Mouse (Mus musculus): ENCODE measurements at regions not wholly inside any gene's neighbourhood (a gene's known extent, or its start where the extent isn't known, plus 50 kb on each side); places are given as distances from the start of the nearest gene placed in this dataset.
A peak's percentile ranks its signal among the peaks of the same experiment; 100 is the strongest.

DNA sequence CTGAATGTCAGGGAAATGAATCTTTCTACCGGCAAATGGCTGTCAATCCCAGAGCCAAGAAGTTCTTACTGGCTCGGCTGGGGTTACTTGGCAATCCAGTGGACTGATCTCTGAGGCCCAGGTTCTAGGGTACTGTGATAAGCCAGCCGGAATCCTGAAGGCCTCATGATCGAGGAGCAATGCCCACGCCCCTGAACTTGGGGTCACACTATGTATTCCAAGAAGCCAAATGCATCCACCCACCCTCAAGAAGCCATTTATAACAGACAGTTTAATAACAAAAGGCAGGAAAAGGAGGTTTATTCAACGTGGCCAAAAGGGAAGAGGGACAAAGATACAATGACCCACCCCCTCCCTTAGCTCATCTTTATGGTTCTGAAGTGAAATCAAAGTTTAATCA is 144.0 kb downstream of the Bmp7 start:
- H3K4me3 ChIP-seq (replicated peaks): no peak overlapping the region
- H3K27me3 ChIP-seq: 0 out of 2 replicates have a peak, but pooled peaks cover 4% of the 10 kb centered on the region
- H3K9ac ChIP-seq: no peak overlapping the region
- H3K4me2 ChIP-seq (replicated peaks): no peak overlapping the region
- peaks cover 11% of the 10 kb centered on the region; the same call in 1 of the 2 replicates for H3K4me1 ChIP-seq
- H3K27ac ChIP-seq (replicated peaks): no peak overlapping the region
- H3K36me3 ChIP-seq: no peaks in the 10 kb centered on the region
- 77% methylated on average over 6 of the region's 6 CpGs for WGBS
- no peaks in the 10 kb centered on the region for H3K9me3 ChIP-seq (replicated peaks)
- no peak for ATAC-seq (ENCODE audit: insufficient number of reproducible peaks, low FRiP score, low TSS enrichment, low read depth)

DNA sequence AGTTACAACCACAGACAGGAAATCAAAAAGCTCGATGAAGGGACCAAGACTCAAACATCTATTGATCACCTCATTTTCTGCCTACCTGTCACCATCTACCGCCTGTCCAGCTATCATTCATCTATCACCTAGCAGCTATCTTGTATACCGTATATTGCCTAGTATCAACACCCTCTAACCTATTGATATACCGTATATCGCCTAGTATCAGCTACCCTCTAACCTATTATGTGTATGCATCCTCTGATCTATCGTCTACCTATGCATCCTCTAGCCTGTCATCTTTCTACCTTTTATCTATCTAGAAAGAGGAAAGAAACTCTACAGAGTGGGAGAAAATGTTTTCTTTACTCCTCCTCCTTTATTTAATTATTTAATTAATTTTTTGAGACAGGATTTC is 143.2 kb downstream of the Bmp7 start:
- Histone ChIP-seq H3K4me2 (replicated peaks) (no peak overlapping the region), H3K9me3 (replicated peaks) (no peaks in the 10 kb centered on the region), H3K36me3 (no peaks in the 10 kb centered on the region), H3K4me3 (replicated peaks) (no peak overlapping the region), H3K27me3 (0 out of 2 replicates have a peak, but pooled peaks cover 4% of the 10 kb centered on the region), H3K4me1 (peaks cover 18% of the 10 kb centered on the region; the same call in 1 of the 2 replicates), H3K27ac (replicated peaks) (no peak overlapping the region), H3K9ac (no peak overlapping the region)
- ATAC-seq (ENCODE audit: insufficient number of reproducible peaks, low FRiP score, low TSS enrichment, low read depth): no peak
- WGBS: 29% methylated on average over 6 of the region's 6 CpGs

DNA sequence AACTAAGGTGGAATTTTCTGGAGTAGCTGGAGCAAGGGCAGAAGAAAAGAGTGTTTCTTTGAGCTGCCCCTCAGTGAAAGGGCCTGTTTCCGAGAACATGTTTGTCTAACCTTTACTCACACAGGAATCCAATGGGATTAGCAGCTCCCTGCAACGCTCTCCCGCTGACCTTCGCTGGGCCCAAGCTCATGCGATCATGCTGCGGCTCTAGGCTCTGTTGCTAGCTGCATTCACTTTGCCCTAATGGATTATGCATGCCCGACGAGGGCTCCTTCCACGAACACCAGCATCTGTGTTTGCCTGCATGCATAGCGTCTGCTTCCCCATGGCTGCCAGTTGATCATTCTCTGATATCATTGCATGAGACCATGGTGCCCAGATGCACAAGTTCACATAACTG is 140.2 kb downstream of the Bmp7 start:
- no peaks in the 10 kb centered on the region for H3K27me3 ChIP-seq
- no peaks in the 10 kb centered on the region; the same call in 1 of the 2 replicates for H3K9me3 ChIP-seq (replicated peaks)
- H3K27ac ChIP-seq (replicated peaks): no peak overlapping the region
- peaks cover 23% of the 10 kb centered on the region; the same call in 1 of the 2 replicates for H3K4me1 ChIP-seq
- WGBS: 36% methylated on average over 10 of the region's 10 CpGs
- no peak overlapping the region for H3K4me3 ChIP-seq (replicated peaks)
- no peak overlapping the region for H3K4me2 ChIP-seq (replicated peaks)
- ATAC-seq (ENCODE audit: insufficient number of reproducible peaks, low FRiP score, low TSS enrichment, low read depth): no peak
- no peak overlapping the region for H3K9ac ChIP-seq
- no peaks in the 10 kb centered on the region for H3K36me3 ChIP-seq

DNA sequence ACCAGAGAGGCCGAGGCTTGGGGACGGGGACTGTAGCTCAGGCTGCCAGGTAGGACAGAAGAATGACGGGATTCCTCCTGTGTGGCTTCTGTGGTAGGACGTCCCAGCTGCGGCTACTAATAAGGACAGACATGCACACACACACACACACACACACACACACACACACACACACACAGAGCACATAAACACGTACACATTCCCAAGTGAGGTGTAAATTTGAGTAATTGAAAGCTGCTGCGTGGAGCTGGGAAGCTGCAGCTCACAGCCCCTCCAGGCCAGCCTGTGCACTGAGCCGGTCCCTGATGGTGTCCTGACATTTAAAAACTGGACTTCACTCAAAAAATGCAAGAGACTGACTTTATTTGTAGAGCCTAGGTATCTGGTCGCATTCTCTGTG is 139.3 kb downstream of the Bmp7 start:
- no peak overlapping the region for H3K4me2 ChIP-seq (replicated peaks)
- no peak for ATAC-seq (ENCODE audit: insufficient number of reproducible peaks, low FRiP score, low TSS enrichment, low read depth)
- peaks cover 23% of the 10 kb centered on the region; the same call in 1 of the 2 replicates for H3K4me1 ChIP-seq
- no peak overlapping the region for H3K27ac ChIP-seq (replicated peaks)
- 49% methylated on average over 9 of the region's 9 CpGs for WGBS
- no peaks in the 10 kb centered on the region for H3K36me3 ChIP-seq
- no peaks in the 10 kb centered on the region; the same call in 1 of the 2 replicates for H3K9me3 ChIP-seq (replicated peaks)
- H3K27me3 ChIP-seq: no peaks in the 10 kb centered on the region
- H3K4me3 ChIP-seq (replicated peaks): no peak overlapping the region
- H3K9ac ChIP-seq: no peak overlapping the region

DNA sequence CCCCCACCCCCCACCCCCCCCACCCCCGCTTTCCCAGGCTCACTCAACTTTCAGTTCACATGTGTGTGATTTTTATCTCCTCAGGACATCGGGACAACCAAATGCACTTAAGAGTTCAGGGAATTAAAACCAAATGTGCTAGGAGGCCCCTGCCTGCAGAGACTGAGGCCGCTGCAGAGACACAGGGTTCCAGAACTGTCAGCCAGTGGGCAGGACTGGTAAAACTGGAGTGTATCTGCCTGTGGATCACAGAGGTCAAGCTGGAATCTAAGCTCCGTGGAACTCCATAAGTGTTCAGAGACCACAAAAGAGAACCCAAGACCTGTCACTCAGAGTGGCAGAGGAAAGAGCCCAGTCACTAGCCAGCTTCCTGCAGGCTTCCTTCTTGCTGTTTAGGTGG is 138.3 kb downstream of the Bmp7 start:
- H3K36me3 ChIP-seq: no peaks in the 10 kb centered on the region
- H3K4me2 ChIP-seq (replicated peaks): no peak overlapping the region
- no peaks in the 10 kb centered on the region for H3K27me3 ChIP-seq
- 9% methylated on average over 4 of the region's 4 CpGs for WGBS
- no peak overlapping the region for H3K9ac ChIP-seq
- H3K9me3 ChIP-seq (replicated peaks): no peaks in the 10 kb centered on the region; the same call in 1 of the 2 replicates
- no peak for ATAC-seq (ENCODE audit: insufficient number of reproducible peaks, low FRiP score, low TSS enrichment, low read depth)
- no peak overlapping the region for H3K4me3 ChIP-seq (replicated peaks)
- peaks cover 23% of the 10 kb centered on the region; the same call in 1 of the 2 replicates for H3K4me1 ChIP-seq
- peak overlapping the region; percentile 65 for H3K27ac ChIP-seq (replicated peaks)

DNA sequence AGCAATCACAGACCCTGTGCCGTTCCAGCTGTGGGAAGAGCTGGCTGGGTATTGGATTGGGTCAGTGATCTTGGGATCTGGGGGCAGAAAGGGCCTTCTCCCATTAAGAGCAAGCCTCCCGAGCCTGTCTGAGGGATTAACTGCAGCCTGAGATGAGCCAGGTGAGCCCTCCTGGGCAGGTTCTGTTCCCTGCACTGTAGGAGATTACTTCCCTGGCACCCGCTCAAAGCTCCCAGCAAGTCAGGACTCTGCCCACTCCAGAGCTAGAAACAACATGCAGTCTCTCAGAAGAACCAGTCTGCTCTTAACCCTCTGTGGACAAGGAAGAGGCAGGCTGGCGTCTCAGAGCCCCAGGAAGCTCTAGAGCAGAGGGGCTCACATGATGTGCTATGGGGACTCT is 132.7 kb downstream of the Bmp7 start:
- no peaks in the 10 kb centered on the region for H3K27me3 ChIP-seq
- H3K4me2 ChIP-seq (replicated peaks): no peak overlapping the region
- no peaks in the 10 kb centered on the region for H3K36me3 ChIP-seq
- peaks cover 22% of the 10 kb centered on the region for H3K4me1 ChIP-seq
- no peak overlapping the region for H3K9ac ChIP-seq
- H3K9me3 ChIP-seq (replicated peaks): no peaks in the 10 kb centered on the region; the same call in 1 of the 2 replicates
- 43% methylated on average over 4 of the region's 4 CpGs for WGBS
- no peak overlapping the region for H3K4me3 ChIP-seq (replicated peaks)
- ATAC-seq (ENCODE audit: insufficient number of reproducible peaks, low FRiP score, low TSS enrichment, low read depth): peak; percentile 64; the same call in 1 of the 2 replicates
- H3K27ac ChIP-seq (replicated peaks): peak overlapping the region; percentile 34

DNA sequence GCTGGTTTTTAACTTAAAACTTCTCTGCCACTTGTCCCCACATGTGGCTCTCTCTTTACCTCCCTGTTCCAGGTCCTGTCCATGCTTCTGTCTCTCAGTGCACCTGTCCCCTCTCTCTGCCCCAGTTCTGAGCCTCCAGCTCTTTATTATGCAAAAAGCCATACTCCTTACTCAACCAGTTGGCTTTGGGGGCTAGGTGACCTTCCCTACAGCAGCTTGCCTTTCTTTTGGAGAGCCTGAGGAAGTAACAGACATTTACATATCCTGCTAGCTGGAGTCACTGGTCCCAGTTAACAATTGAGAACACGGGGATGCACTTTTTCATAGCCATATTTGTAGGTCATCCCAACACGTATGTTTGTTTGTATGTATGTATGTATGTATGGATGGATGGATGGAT is 130.8 kb downstream of the Bmp7 start:
- Histone ChIP-seq H3K4me3 (replicated peaks) (no peak overlapping the region), H3K27me3 (no peaks in the 10 kb centered on the region), H3K4me1 (peaks cover 36% of the 10 kb centered on the region), H3K4me2 (replicated peaks) (no peak overlapping the region), H3K36me3 (no peaks in the 10 kb centered on the region), H3K9ac (no peak overlapping the region), H3K9me3 (replicated peaks) (no peaks in the 10 kb centered on the region), H3K27ac (replicated peaks) (no peak overlapping the region)
- no peak for ATAC-seq (ENCODE audit: insufficient number of reproducible peaks, low FRiP score, low TSS enrichment, low read depth)
- WGBS: 91% methylated on average over 2 of the region's 2 CpGs

DNA sequence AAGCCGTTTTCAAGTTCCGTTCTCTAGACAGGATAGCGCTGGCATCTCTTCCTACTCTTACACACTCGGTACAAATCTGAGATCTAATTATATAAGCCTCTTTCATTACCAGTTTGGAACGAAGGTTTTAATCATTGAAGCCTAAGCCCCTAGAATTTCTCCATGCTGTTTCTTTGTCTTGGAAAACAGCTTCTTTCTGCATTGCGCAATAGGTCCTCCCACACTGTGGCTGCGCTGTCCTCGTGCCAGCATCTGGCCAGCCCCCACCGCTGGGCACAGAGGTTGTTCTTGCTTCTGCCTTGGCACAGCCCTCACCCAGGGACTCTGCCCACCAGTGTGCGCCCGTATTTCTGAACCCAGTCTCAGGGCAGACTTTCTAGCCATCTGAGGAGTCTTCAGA is 126.8 kb downstream of the Bmp7 start:
- Histone ChIP-seq H3K36me3 (no peaks in the 10 kb centered on the region), H3K27ac (replicated peaks) (peak overlapping the region; percentile 76), H3K27me3 (no peaks in the 10 kb centered on the region), H3K9ac (no peak overlapping the region), H3K4me1 (peaks cover 50% of the 10 kb centered on the region), H3K4me3 (replicated peaks) (no peak overlapping the region), H3K9me3 (replicated peaks) (no peaks in the 10 kb centered on the region), H3K4me2 (replicated peaks) (no peak overlapping the region)
- 55% methylated on average over 11 of the region's 11 CpGs for WGBS
- ATAC-seq (ENCODE audit: insufficient number of reproducible peaks, low FRiP score, low TSS enrichment, low read depth): no peak

DNA sequence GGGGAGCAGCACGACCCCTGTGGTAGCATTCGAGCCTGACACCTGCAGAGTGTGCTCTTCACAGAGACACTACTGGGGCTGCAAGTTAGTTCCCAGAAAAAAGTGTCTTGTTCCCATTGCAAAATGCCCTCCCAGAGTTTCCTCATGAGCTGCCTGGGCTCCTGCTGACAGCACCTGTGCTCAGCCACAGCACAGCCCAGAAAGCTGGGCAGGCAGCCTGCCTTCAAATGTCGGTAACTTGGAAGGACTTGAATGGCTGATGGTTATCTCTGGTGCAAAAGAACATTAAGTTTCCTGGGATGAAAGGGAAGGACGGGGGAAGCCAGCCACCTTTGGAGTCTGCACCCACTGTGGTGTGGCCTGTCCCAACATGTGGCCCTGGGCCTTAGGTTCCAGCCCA is 126.2 kb downstream of the Bmp7 start:
- no peak overlapping the region for H3K9ac ChIP-seq

DNA sequence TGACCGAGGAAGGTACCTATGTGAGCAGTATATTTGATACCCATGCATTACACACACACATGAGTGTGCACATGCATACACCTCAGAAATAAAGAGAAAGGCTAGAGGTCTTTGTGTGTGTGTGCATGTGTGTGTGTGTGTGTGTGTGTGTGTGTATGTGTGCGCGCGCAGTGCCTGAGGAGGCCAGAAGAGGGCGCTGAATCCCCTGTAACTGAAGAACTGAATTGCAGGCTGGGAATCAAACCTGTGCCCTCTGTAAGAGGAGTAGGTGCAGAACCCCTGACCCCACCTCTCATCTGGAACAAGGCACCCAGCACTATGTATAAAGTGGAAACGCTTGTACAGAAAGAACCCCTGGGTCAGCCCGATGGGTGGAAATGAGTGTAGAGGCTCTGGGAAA is 125.0 kb downstream of the Bmp7 start:
- 96% methylated on average over 7 of the region's 7 CpGs for whole genome bisulfite sequencing
- Histone ChIP-seq H3K4me3 (replicated peaks) (no peak overlapping the region), H3K27ac (replicated peaks) (no peak overlapping the region), H3K9me3 (replicated peaks) (no peaks in the 10 kb centered on the region), H3K27me3 (no peaks in the 10 kb centered on the region), H3K36me3 (no peaks in the 10 kb centered on the region), H3K4me2 (replicated peaks) (no peak overlapping the region), H3K4me1 (peaks cover 50% of the 10 kb centered on the region), H3K9ac (no peak overlapping the region)
- ATAC-seq (ENCODE audit: insufficient number of reproducible peaks, low FRiP score, low TSS enrichment, low read depth): no peak

More for the DNA sequence above, 126.2 kb downstream of the Bmp7 start:
- Histone ChIP-seq H3K9me3 (replicated peaks) (no peaks in the 10 kb centered on the region), H3K36me3 (no peaks in the 10 kb centered on the region), H3K27me3 (no peaks in the 10 kb centered on the region), H3K27ac (replicated peaks) (peak overlapping the region; percentile 76), H3K4me3 (replicated peaks) (no peak overlapping the region), H3K4me1 (peaks cover 50% of the 10 kb centered on the region), H3K4me2 (replicated peaks) (no peak overlapping the region)
- ATAC-seq (ENCODE audit: insufficient number of reproducible peaks, low FRiP score, low TSS enrichment, low read depth): no peak
- 43% methylated on average over 4 of the region's 4 CpGs for WGBS

DNA sequence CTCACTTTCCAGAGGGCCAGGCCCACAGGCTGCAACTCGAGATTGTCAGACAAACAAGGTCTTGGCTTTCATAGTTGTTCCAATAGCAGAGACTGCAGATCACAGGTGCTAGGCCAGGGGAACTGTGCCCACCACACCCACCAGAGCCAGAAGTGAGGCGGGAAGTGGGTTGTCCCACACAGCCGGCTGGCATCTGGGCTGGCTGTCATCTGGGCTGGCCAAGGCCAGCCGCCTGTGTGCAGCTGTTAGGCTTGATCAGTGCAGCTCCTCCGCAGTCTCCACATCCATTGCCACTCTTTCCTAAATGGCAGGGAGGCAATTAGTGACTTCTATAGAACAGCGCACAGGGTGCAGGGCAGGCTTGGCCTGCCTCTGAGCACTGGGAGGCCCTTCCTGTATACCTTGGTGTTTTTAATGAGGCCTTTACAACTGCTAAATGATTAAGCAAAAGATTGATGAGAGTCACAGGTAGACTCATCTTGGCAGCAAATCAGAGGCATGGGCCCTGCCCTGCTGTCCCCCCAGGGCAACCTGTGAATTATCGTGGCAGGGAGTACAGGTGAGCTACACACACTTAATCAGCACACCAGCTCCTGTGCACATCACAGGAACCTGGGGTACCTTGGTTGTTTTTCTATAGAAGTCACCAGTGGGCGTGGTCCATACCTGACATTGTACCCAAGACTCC is 122.9 kb downstream of the Bmp7 start:
- Histone ChIP-seq H3K27me3 (0 out of 2 replicates have a peak, but pooled peaks cover 4% of the 10 kb centered on the region), H3K9ac (no peak overlapping the region), H3K36me3 (no peaks in the 10 kb centered on the region), H3K4me1 (peaks cover 31% of the 10 kb centered on the region), H3K27ac (replicated peaks) (peak overlapping the region; percentile 2), H3K9me3 (replicated peaks) (no peaks in the 10 kb centered on the region), H3K4me3 (replicated peaks) (no peak overlapping the region), H3K4me2 (replicated peaks) (no peak overlapping the region)
- 43% methylated on average over 8 of the region's 8 CpGs for WGBS
- ATAC-seq (ENCODE audit: insufficient number of reproducible peaks, low FRiP score, low TSS enrichment, low read depth): peak; percentile 47; the same call in 1 of the 2 replicates

Data from embryonic facial prominence, embryonic 15.5 days (tissue).